Mouse (Mus musculus) MEL (cell line): ENCODE data around the gene Ly6g5c. TPM values are rescaled to one million over a fixed set of nuclear protein-coding genes. Genes with fewer than 3 reads are reported as not detected.

Experiments used
- DNase-seq: peaks from one replicate; pipeline ENCODE4 v3.0.0; 2011; ENCODE audit warnings: low read depth, low spot score
- H3K27ac ChIP-seq: 2 replicates; pipeline ENCODE4 v1.5.1; 2012; ENCODE audit warnings: low read depth, mild to moderate bottlenecking, control low read depth, low read length, moderate library complexity; ENCODE audit not compliant: control insufficient read depth
- H3K27me3 ChIP-seq, 2 experiments: fragments of 150-350 bp in 1 of 2; sonication (generic) in 1 of 2; 2 replicates each; pipeline ENCODE4 v1.6.1; 2012; ENCODE audit warnings: low read length in 2 of 2, mild to moderate bottlenecking in 2 of 2, improper control_type of control experiment in 1 of 2, moderate library complexity in 1 of 2; ENCODE audit not compliant: insufficient read depth in 2 of 2, control insufficient read depth in 1 of 2
- H3K36me3 ChIP-seq, 2 experiments: 2 replicates each; pipeline ENCODE4 v1.6.1; 2012 to 2014; ENCODE audit warnings: low read length in 2 of 2, improper control_type of control experiment in 1 of 2, inconsistent platforms in 1 of 2, mild to moderate bottlenecking in 1 of 2; ENCODE audit not compliant: insufficient read depth in 2 of 2, control insufficient read depth in 1 of 2
- H3K4me1 ChIP-seq, 2 experiments: fragments of 150-350 bp in 1 of 2; sonication (generic) in 1 of 2; 2 replicates each; pipeline ENCODE4 v1.6.1; 2012; ENCODE audit warnings: low read length in 2 of 2, improper control_type of control experiment in 1 of 2, mild to moderate bottlenecking in 1 of 2; ENCODE audit not compliant: insufficient read depth in 2 of 2, control insufficient read depth in 1 of 2
- H3K4me3 ChIP-seq, 2 experiments: fragments of 150-350 bp in 1 of 2; sonication (generic) in 1 of 2; 2 replicates each; pipeline ENCODE4 v1.5.1; 2012; ENCODE audit warnings: low read depth in 2 of 2, low read length in 2 of 2, mild to moderate bottlenecking in 2 of 2, moderate library complexity in 2 of 2, control low read depth in 1 of 2, improper control_type of control experiment in 1 of 2; ENCODE audit not compliant: control insufficient read depth in 1 of 2, insufficient read depth in 1 of 2
- H3K79me2 ChIP-seq: 2 replicates; pipeline ENCODE4 v1.6.1; 2012; ENCODE audit warnings: mild to moderate bottlenecking, low read length, moderate library complexity; ENCODE audit not compliant: control insufficient read depth, poor library complexity, insufficient read depth
- H3K9ac ChIP-seq: 2 replicates; pipeline ENCODE4 v1.6.1; 2012; ENCODE audit warnings: low read depth, mild to moderate bottlenecking, control low read depth, low read length, moderate library complexity; ENCODE audit not compliant: control insufficient read depth, poor library complexity, severe bottlenecking
- H3K9me3 ChIP-seq: fragments of 150-350 bp; sonication (generic); replicated peaks from 2 replicates; pipeline ENCODE4 v1.6.1; 2012; ENCODE audit warnings: mild to moderate bottlenecking, low read length, improper control_type of control experiment, moderate library complexity; ENCODE audit not compliant: insufficient read depth
- ELF1 ChIP-seq: IDR thresholded peaks from 2 replicates; pipeline ENCODE4 v1.6.1; 2014; ENCODE audit warnings: low read depth, mild to moderate bottlenecking, inconsistent platforms, low read length, improper control_type of control experiment, moderate library complexity
- ETS1 ChIP-seq: IDR thresholded peaks from 2 replicates; pipeline ENCODE4 v1.6.1; 2012; ENCODE audit warnings: low read depth, mild to moderate bottlenecking, inconsistent platforms, low read length, improper control_type of control experiment, moderate library complexity
- GABPA ChIP-seq: IDR thresholded peaks from 2 replicates; pipeline ENCODE4 v1.6.1; 2012; ENCODE audit warnings: low read depth, mild to moderate bottlenecking, inconsistent platforms, low read length, improper control_type of control experiment, moderate library complexity
- GATA1 ChIP-seq: IDR thresholded peaks from 2 replicates; pipeline ENCODE4 v1.6.1; 2011; ENCODE audit warnings: low read depth, low read length, improper control_type of control experiment
- HCFC1 ChIP-seq: IDR thresholded peaks from 2 replicates; pipeline ENCODE4 v1.6.1; 2012; ENCODE audit warnings: low read depth, mild to moderate bottlenecking, inconsistent platforms, low read length, improper control_type of control experiment, moderate library complexity
- JUND ChIP-seq: IDR thresholded peaks from 2 replicates; pipeline ENCODE4 v1.6.1; 2011; ENCODE audit warnings: low read depth, mild to moderate bottlenecking, improper control_type of control experiment, low read length
- KAT2A ChIP-seq: conservative IDR thresholded peaks from 2 replicates; pipeline ENCODE4 v1.6.1; 2012; ENCODE audit warnings: low read depth, low read length, improper control_type of control experiment, inconsistent platforms
- MAZ ChIP-seq: IDR thresholded peaks from 2 replicates; pipeline ENCODE4 v1.6.1; 2012; ENCODE audit warnings: low read depth, mild to moderate bottlenecking, inconsistent platforms, low read length, improper control_type of control experiment
- MYB ChIP-seq: IDR thresholded peaks from 2 replicates; pipeline ENCODE4 v1.6.1; 2011; ENCODE audit warnings: mild to moderate bottlenecking, low read depth, low read length, improper control_type of control experiment
- MYC ChIP-seq: IDR thresholded peaks from 2 replicates; pipeline ENCODE4 v1.6.1; 2011; ENCODE audit warnings: low read depth, mild to moderate bottlenecking, low read length, improper control_type of control experiment, moderate library complexity
- NELFE ChIP-seq: IDR thresholded peaks from 2 replicates; pipeline ENCODE4 v1.6.1; 2011; ENCODE audit warnings: low read depth, low read length, improper control_type of control experiment
- TBP ChIP-seq: IDR thresholded peaks from 2 replicates; pipeline ENCODE4 v1.8.0; 2011; ENCODE audit warnings: low read depth, low read length, improper control_type of control experiment
- ZMIZ1 ChIP-seq: IDR thresholded peaks from 2 replicates; pipeline ENCODE4 v1.6.1; 2012; ENCODE audit warnings: low read depth, mild to moderate bottlenecking, inconsistent platforms, low read length, improper control_type of control experiment, moderate library complexity
- polyA plus RNA-seq, 2 experiments: library from polyadenylated mRNA; stranded (reverse) in 1 of 2; unstranded in 1 of 2; fragments of >175 nt in 1 of 2; fragments of >200 nt in 1 of 2; gene quantifications; 2 replicates each; pipeline versions ENCODE4 v1.2.1 to v1.2.4; 2012; ENCODE audit warnings: low replicate concordance in 2 of 2, low read depth in 1 of 2; ENCODE audit not compliant: insufficient read length in 2 of 2, insufficient read depth in 1 of 2, missing spikeins in 1 of 2
- total RNA-seq: library from RNA; depleted of rRNA; stranded (reverse); fragments of 300-350 nt; gene quantifications from 2 replicates; pipeline ENCODE4 v1.2.3, GENCODE M21; 2012

The Ly6g5c gene
- total and polyA plus RNA-seq, 3 experiments = not detected

GRCm38 (mm10) chr17:35126206-35126611 lies 18.1 kb downstream of the Ly6g5c start, which contains the start of gene D17H6S53E (continued):
- 0 out of 2 replicates have a peak, but pooled peaks have one; percentile 66 for TF ChIP-seq MAZ
- TF ChIP-seq ETS1 = peak; percentile 67; the same call in 1 of the 2 replicates

- Histone ChIP-seq H3K4me1 (peaks cover 6 to 8% of the 10 kb centered on the region in 2 experiments; a peak in 3 of 4 replicates), H3K9ac (peak overlapping the region; percentile 83), H3K79me2 (peaks cover 26% of the 10 kb centered on the region), H3K27me3 (no peaks in the 10 kb centered on the region), H3K36me3 (peaks cover 0 to 10% of the 10 kb centered on the region in 2 experiments; a peak in 2 of 4 replicates), H3K4me3 (peak overlapping the region; percentile 90 to 99), H3K9me3 (no peaks in the 10 kb centered on the region), H3K27ac (peak overlapping the region; percentile 78; the same call in 1 of the 2 replicates)
- TF ChIP-seq HCFC1 = peak; percentile 28; the same call in 1 of the 2 replicates
- no peak for TF ChIP-seq NELFE
- peak; percentile 12; the same call in 1 of the 2 replicates for TF ChIP-seq ELF1
- TF ChIP-seq JUND = no peak
- no peak for TF ChIP-seq KAT2A
- no peak for TF ChIP-seq ZMIZ1
- no peak for DNase-seq
Measured at GRCm38 (mm10) chr17:35127017-35127416, 18.9 kb downstream of the Ly6g5c start.

GRCm38 (mm10) chr17:35128996-35129395 lies 20.9 kb downstream of the Ly6g5c start:
- no peaks in the 10 kb centered on the region for H3K27me3 ChIP-seq
- H3K36me3 ChIP-seq = peaks cover 0 to 12% of the 10 kb centered on the region in 2 experiments; a peak in 2 of 4 replicates
- H3K4me1 ChIP-seq = peaks cover 6 to 11% of the 10 kb centered on the region in 2 experiments
- H3K27ac ChIP-seq = no peak overlapping the region
- no peak for DNase-seq
- H3K9ac ChIP-seq = no peak overlapping the region
- H3K9me3 ChIP-seq = no peaks in the 10 kb centered on the region
- peaks cover 22% of the 10 kb centered on the region for H3K79me2 ChIP-seq
- H3K4me3 ChIP-seq = no peak overlapping the region
- TF ChIP-seq GABPA (no peak), KAT2A (no peak), TBP (no peak), MYC (no peak)

- Histone ChIP-seq H3K27ac (no peak overlapping the region), H3K27me3 (no peaks in the 10 kb centered on the region), H3K4me3 (no peak overlapping the region), H3K79me2 (peaks cover 30% of the 10 kb centered on the region), H3K9ac (no peak overlapping the region), H3K36me3 (peaks cover 0 to 3% of the 10 kb centered on the region in 2 experiments; a peak in 1 of 4 replicates), H3K4me1 (peaks cover 0 to 5% of the 10 kb centered on the region in 2 experiments; a peak in 1 of 4 replicates), H3K9me3 (no peaks in the 10 kb centered on the region)
- DNase-seq = no peak
- TF ChIP-seq TBP (no peak), GATA1 (no peak), MYB (no peak)
Measured at GRCm38 (mm10) chr17:35131038-35131437, 23.0 kb downstream of the Ly6g5c start.
